Mouse (Mus musculus): Measurements from ENCODE around the gene Lhx5. TPM values are rescaled to one million over a fixed set of nuclear protein-coding genes. Genes with fewer than 3 reads are reported as not detected.

Gene Lhx5
- polyA plus RNA-seq, 1 experiment from 2014 or later, result 63.0 TPM

- WGBS, result 58% methylated on average over 4 of the region's 4 CpGs
- H3K4me2 ChIP-seq (replicated peaks), result no peak overlapping the region
- no peak overlapping the region for H3K27ac ChIP-seq
- no peaks in the 10 kb centered on the region for H3K36me3 ChIP-seq
- H3K27me3 ChIP-seq, result peaks cover 4% of the 10 kb centered on the region; the same call in 1 of the 2 replicates
- H3K9me3 ChIP-seq (replicated peaks), result no peaks in the 10 kb centered on the region
- H3K4me1 ChIP-seq, result peaks cover 4% of the 10 kb centered on the region; the same call in 1 of the 2 replicates
- no peak overlapping the region for H3K9ac ChIP-seq
- ATAC-seq (ENCODE audit: low FRiP score), result no peak
- no peak overlapping the region for H3K4me3 ChIP-seq
Measured at GRCm38 (mm10) chr5:120471538-120471937, 40.0 kb downstream of the Lhx5 start.

GRCm38 (mm10) chr5:120472770-120473169 lies 41.3 kb downstream of the Lhx5 start, which contains the start of gene Sdsl:
Sdsl (minus strand) TSS chr5:120472810.
- no peak within 1 kb of the TSS for H3K4me3 ChIP-seq
- ATAC-seq (ENCODE audit: low FRiP score), result no peak
- no peak within 1 kb of the TSS for H3K27ac ChIP-seq
- H3K4me2 ChIP-seq (replicated peaks), result no peak within 1 kb of the TSS
- no peaks in the 10 kb centered on the region for H3K9me3 ChIP-seq (replicated peaks)
- no peaks in the 10 kb centered on the region for H3K4me1 ChIP-seq
- peaks cover 4% of the 10 kb centered on the region; the same call in 1 of the 2 replicates for H3K27me3 ChIP-seq
- no peaks in the 10 kb centered on the region for H3K36me3 ChIP-seq
- 77% methylated on average over 8 of the region's 8 CpGs for WGBS
- H3K9ac ChIP-seq, result no peak within 1 kb of the TSS

- Histone ChIP-seq H3K9ac (no peak overlapping the region), H3K27ac (no peak overlapping the region), H3K4me2 (replicated peaks) (no peak overlapping the region), H3K4me3 (no peak overlapping the region), H3K9me3 (replicated peaks) (no peaks in the 10 kb centered on the region), H3K4me1 (no peaks in the 10 kb centered on the region), H3K36me3 (no peaks in the 10 kb centered on the region), H3K27me3 (peaks cover 4% of the 10 kb centered on the region; the same call in 1 of the 2 replicates)
- ATAC-seq (ENCODE audit: low FRiP score), result no peak
- WGBS, result 93% methylated on average over 2 of the region's 2 CpGs
Measured at GRCm38 (mm10) chr5:120473361-120473760, 41.9 kb downstream of the Lhx5 start.

- peaks cover 4% of the 10 kb centered on the region; the same call in 1 of the 2 replicates for H3K27me3 ChIP-seq
- H3K36me3 ChIP-seq, result no peaks in the 10 kb centered on the region
- no peaks in the 10 kb centered on the region for H3K4me1 ChIP-seq
- no peak overlapping the region for H3K9ac ChIP-seq
- no peaks in the 10 kb centered on the region for H3K9me3 ChIP-seq (replicated peaks)
- WGBS, result 53% methylated on average over 8 of the region's 8 CpGs
- no peak overlapping the region for H3K4me3 ChIP-seq
- H3K4me2 ChIP-seq (replicated peaks), result no peak overlapping the region
- no peak for ATAC-seq (ENCODE audit: low FRiP score)
- no peak overlapping the region for H3K27ac ChIP-seq
Measured at GRCm38 (mm10) chr5:120475861-120476260, 44.4 kb downstream of the Lhx5 start.

- no peak within 1 kb of the TSS for H3K4me3 ChIP-seq
- H3K27ac ChIP-seq, result no peak within 1 kb of the TSS
- H3K4me2 ChIP-seq (replicated peaks), result no peak within 1 kb of the TSS
- no peaks in the 10 kb centered on the region for H3K36me3 ChIP-seq
- no peaks in the 10 kb centered on the region for H3K9me3 ChIP-seq (replicated peaks)
- H3K9ac ChIP-seq, result no peak within 1 kb of the TSS
- ATAC-seq (ENCODE audit: low FRiP score), result no peak
- H3K27me3 ChIP-seq, result peaks cover 4% of the 10 kb centered on the region; the same call in 1 of the 2 replicates
- H3K4me1 ChIP-seq, result 0 out of 2 replicates have a peak, but pooled peaks cover 3% of the 10 kb centered on the region
- WGBS, result 15% methylated on average over 13 of the region's 13 CpGs
Measured at GRCm38 (mm10) chr5:120476296-120476695, 44.8 kb downstream of the Lhx5 start, which contains the start of gene Sds. Sds (plus strand) TSS chr5:120476526.

GRCm38 (mm10) chr5:120477993-120478392 lies 46.5 kb downstream of the Lhx5 start:
- no peak for ATAC-seq (ENCODE audit: low FRiP score)
- H3K36me3 ChIP-seq, result no peaks in the 10 kb centered on the region
- H3K4me1 ChIP-seq, result 0 out of 2 replicates have a peak, but pooled peaks cover 4% of the 10 kb centered on the region
- H3K9me3 ChIP-seq (replicated peaks), result no peaks in the 10 kb centered on the region
- H3K4me2 ChIP-seq (replicated peaks), result no peak overlapping the region
- H3K27ac ChIP-seq, result no peak overlapping the region
- H3K4me3 ChIP-seq, result no peak overlapping the region
- H3K27me3 ChIP-seq, result no peaks in the 10 kb centered on the region
- no peak overlapping the region for H3K9ac ChIP-seq
- WGBS, result 88% methylated on average over 5 of the region's 5 CpGs

- 65% methylated on average over 4 of the region's 4 CpGs for WGBS
- H3K4me1 ChIP-seq, result 0 out of 2 replicates have a peak, but pooled peaks cover 4% of the 10 kb centered on the region
- no peak for ATAC-seq (ENCODE audit: low FRiP score)
- no peaks in the 10 kb centered on the region for H3K27me3 ChIP-seq
- no peaks in the 10 kb centered on the region for H3K9me3 ChIP-seq (replicated peaks)
- H3K4me2 ChIP-seq (replicated peaks), result no peak overlapping the region
- no peak overlapping the region for H3K4me3 ChIP-seq
- H3K36me3 ChIP-seq, result peaks cover 12% of the 10 kb centered on the region; the same call in 1 of the 2 replicates
- no peak overlapping the region for H3K9ac ChIP-seq
- no peak overlapping the region for H3K27ac ChIP-seq
Measured at GRCm38 (mm10) chr5:120479538-120479937, 48.0 kb downstream of the Lhx5 start.

GRCm38 (mm10) chr5:120481205-120481604 lies 49.7 kb downstream of the Lhx5 start:
- peaks cover 28% of the 10 kb centered on the region for H3K36me3 ChIP-seq
- 57% methylated on average over 9 of the region's 9 CpGs for WGBS
- ATAC-seq (ENCODE audit: low FRiP score), result no peak
- H3K4me1 ChIP-seq, result 0 out of 2 replicates have a peak, but pooled peaks cover 4% of the 10 kb centered on the region
- no peak overlapping the region for H3K27ac ChIP-seq
- no peaks in the 10 kb centered on the region for H3K27me3 ChIP-seq
- H3K9me3 ChIP-seq (replicated peaks), result no peaks in the 10 kb centered on the region
- no peak overlapping the region for H3K4me3 ChIP-seq
- no peak overlapping the region for H3K4me2 ChIP-seq (replicated peaks)
- H3K9ac ChIP-seq, result no peak overlapping the region

GRCm38 (mm10) chr5:120483399-120483798 lies 51.9 kb downstream of the Lhx5 start:
- peaks cover 49% of the 10 kb centered on the region for H3K36me3 ChIP-seq
- no peak overlapping the region for H3K27ac ChIP-seq
- H3K9me3 ChIP-seq (replicated peaks), result no peaks in the 10 kb centered on the region
- 0 out of 2 replicates have a peak, but pooled peaks cover 4% of the 10 kb centered on the region for H3K4me1 ChIP-seq
- H3K4me2 ChIP-seq (replicated peaks), result no peak overlapping the region
- ATAC-seq (ENCODE audit: low FRiP score), result no peak
- 87% methylated on average over 19 of the region's 19 CpGs for WGBS
- no peak overlapping the region for H3K4me3 ChIP-seq
- no peak overlapping the region for H3K9ac ChIP-seq
- H3K27me3 ChIP-seq, result no peaks in the 10 kb centered on the region

GRCm38 (mm10) chr5:120487844-120488243 lies 56.3 kb downstream of the Lhx5 start:
- Histone ChIP-seq H3K9ac (no peak overlapping the region), H3K9me3 (replicated peaks) (no peaks in the 10 kb centered on the region), H3K4me2 (replicated peaks) (no peak overlapping the region), H3K27ac (no peak overlapping the region), H3K4me1 (no peaks in the 10 kb centered on the region), H3K4me3 (no peak overlapping the region), H3K36me3 (peaks cover 63% of the 10 kb centered on the region), H3K27me3 (no peaks in the 10 kb centered on the region)
- WGBS, result 89% methylated on average over 8 of the region's 8 CpGs
- ATAC-seq (ENCODE audit: low FRiP score), result no peak

- WGBS, result 90% methylated on average over 8 of the region's 8 CpGs
- no peaks in the 10 kb centered on the region for H3K9me3 ChIP-seq (replicated peaks)
- no peak overlapping the region for H3K4me3 ChIP-seq
- H3K4me1 ChIP-seq, result peaks cover 7% of the 10 kb centered on the region
- no peak overlapping the region for H3K4me2 ChIP-seq (replicated peaks)
- no peak overlapping the region for H3K9ac ChIP-seq
- H3K27me3 ChIP-seq, result no peaks in the 10 kb centered on the region
- H3K27ac ChIP-seq, result no peak overlapping the region
- peaks cover 54% of the 10 kb centered on the region for H3K36me3 ChIP-seq
- no peak for ATAC-seq (ENCODE audit: low FRiP score)
Measured at GRCm38 (mm10) chr5:120490679-120491192, 59.2 kb downstream of the Lhx5 start.
